Mouse (Mus musculus) bone marrow macrophage, adult 2 months (primary cell): ENCODE results near the gene Cbx2. TPM values are rescaled to one million over a fixed set of nuclear protein-coding genes. Genes with fewer than 3 reads are reported as not detected.
A peak's percentile ranks its signal among the peaks of the same experiment; 100 is the strongest.

Experiments
- H3K27ac ChIP-seq: 2 replicates; pipeline ENCODE4 v1.5.1; 2012; ENCODE audit warnings: low read depth, low read length; ENCODE audit not compliant: insufficient read depth
- H3K4me1 ChIP-seq: 2 replicates; pipeline ENCODE4 v1.6.1; 2012; ENCODE audit warnings: low read length; ENCODE audit not compliant: control insufficient read depth, insufficient read depth
- H3K4me3 ChIP-seq: 2 replicates; pipeline ENCODE4 v1.5.1; 2012; ENCODE audit warnings: mild to moderate bottlenecking, low read length, moderate library complexity; ENCODE audit not compliant: insufficient read depth
- CTCF ChIP-seq: IDR thresholded peaks from 2 replicates; pipeline ENCODE4 v1.5.1; 2012; ENCODE audit warnings: low read depth, mild to moderate bottlenecking, low read length, moderate library complexity
- POLR2A ChIP-seq: IDR thresholded peaks from 2 replicates; pipeline ENCODE4 v1.6.1; 2012; ENCODE audit warnings: mild to moderate bottlenecking, low read depth, low read length, borderline replicate concordance
- polyA plus RNA-seq: library from polyadenylated mRNA; stranded (reverse); fragments of >200 nt; gene quantifications from 2 replicates; pipeline ENCODE4 v1.2.4, GENCODE M21; 2012; ENCODE audit not compliant: missing spikeins, insufficient read depth, insufficient read length

Cbx2 gene
- 1.9 and 2.0 TPM in 2 replicates for polyA plus RNA-seq

- Histone ChIP-seq H3K4me1 (peaks cover 11% of the 10 kb centered on the region), H3K4me3 (peak within 1 kb of the TSS; percentile 75), H3K27ac (no peak within 1 kb of the TSS)
- TF ChIP-seq CTCF (no peak), POLR2A (no peak)
These were observed at the start of gene Cbx2 for GRCm38 (mm10) chr11:119022895-119023615. Cbx2 (plus strand) TSS chr11:119022962.

DNA sequence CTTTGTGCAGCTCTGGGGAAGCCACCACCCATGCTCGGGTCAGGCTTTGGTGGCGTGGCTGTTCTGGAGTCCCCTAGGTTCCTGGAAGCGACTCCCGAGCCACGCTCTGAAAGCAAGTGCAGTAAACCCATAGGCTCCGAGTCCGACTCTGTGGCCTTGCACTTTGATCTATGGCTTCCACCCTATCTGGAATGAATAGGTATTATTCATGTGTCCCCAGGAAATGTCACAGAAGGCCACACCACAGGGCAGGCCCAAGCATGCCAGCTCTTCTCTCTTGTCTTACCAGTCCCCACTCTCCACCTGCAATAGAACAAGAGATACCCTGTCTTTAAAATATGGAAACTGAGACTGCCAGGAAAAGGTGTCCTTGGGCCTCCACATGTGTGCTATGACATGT, 48.4 kb upstream of the Cbx2 start:
- H3K4me3 ChIP-seq = no peak overlapping the region
- no peak for TF ChIP-seq POLR2A
- TF ChIP-seq CTCF = no peak

DNA sequence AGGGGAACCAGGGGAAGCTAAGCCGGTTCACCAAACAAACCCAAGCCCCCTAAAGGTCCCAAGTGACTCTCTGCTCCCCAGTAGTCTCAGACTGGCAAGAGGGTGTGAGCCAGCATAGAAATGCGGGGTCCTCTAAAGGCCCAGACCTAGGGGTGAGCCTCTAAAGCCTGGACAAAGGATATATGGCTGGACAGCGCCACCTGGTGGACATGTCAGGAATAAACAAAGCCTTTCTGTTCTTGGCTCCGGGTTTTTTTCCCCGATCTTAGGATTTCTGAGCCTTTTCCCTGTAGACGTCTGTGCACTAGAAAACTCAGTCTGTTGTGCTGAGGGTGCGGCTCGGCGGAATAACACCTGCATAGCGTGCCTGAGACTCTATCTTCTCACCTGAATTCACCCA, 47.3 kb upstream of the Cbx2 start:
- TF ChIP-seq POLR2A = no peak
- TF ChIP-seq CTCF = peak; percentile 99
- Histone ChIP-seq H3K4me1 (no peaks in the 10 kb centered on the region), H3K27ac (no peak overlapping the region)

More for the DNA sequence above, 48.4 kb upstream of the Cbx2 start:
- Histone ChIP-seq H3K27ac (no peak overlapping the region), H3K4me1 (no peaks in the 10 kb centered on the region)

GRCm38 (mm10) chr11:118975917-118976316, 46.8 kb upstream of the Cbx2 start:
- no peak overlapping the region for H3K4me3 ChIP-seq
- TF ChIP-seq CTCF = no peak
- TF ChIP-seq POLR2A = no peak
- no peaks in the 10 kb centered on the region for H3K4me1 ChIP-seq
- H3K27ac ChIP-seq = no peak overlapping the region

More for the DNA sequence above, 47.3 kb upstream of the Cbx2 start:
- no peak overlapping the region for H3K4me3 ChIP-seq

DNA sequence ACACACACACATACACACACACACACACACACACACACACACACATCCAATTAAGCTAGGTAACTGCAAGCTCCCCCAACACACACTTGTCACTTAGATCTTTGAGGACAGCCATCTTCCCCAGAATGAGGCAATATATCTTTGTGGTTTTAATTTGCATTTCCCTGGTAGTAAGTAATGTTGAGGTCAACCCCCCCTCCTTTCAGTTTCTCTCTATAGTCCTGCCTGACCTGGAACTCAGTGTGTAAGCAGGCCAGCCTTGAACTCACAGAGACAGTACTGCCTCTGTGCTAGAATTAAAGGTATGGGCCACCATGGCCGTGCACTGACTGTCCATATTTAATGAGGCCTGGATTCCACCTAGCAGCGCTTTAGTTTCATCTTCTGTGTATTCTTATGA, 42.4 kb upstream of the Cbx2 start:
- TF ChIP-seq CTCF = no peak
- TF ChIP-seq POLR2A = no peak
- Histone ChIP-seq H3K4me1 (peaks cover 7% of the 10 kb centered on the region), H3K27ac (no peak overlapping the region), H3K4me3 (peak overlapping the region; percentile 4)

GRCm38 (mm10) chr11:118981012-118981776, 41.6 kb upstream of the Cbx2 start:
- H3K4me1 ChIP-seq = peaks cover 7% of the 10 kb centered on the region
- peak overlapping the region; percentile 4; the same call in 1 of the 2 replicates for H3K4me3 ChIP-seq
- peak overlapping the region; percentile 18; the same call in 1 of the 2 replicates for H3K27ac ChIP-seq
- TF ChIP-seq POLR2A = no peak
- TF ChIP-seq CTCF = no peak

DNA sequence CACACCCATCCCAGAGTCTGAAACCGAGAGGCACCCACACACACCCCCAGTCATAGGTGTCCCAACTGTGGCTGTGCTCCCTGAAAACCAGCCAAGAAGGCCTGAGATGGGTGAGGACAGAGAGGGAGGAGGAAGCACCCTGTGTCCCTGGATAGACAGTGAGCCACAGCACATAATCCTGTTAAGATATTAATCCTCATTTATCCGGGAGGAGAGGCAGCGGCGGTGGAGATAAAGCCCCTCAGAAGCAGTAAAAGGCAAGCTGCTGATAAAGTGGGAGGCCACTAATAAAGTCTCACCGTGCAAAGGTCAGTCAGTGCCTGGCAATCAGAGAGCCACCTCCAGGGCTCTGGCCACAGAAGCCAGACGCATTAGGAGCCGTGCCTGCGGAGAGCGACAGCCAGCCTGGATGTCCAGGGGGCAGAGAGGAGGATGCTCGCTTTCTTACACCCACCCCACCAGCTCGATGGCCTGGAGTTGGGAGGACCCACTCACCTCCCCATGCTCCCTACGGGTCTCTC, 40.1 kb upstream of the Cbx2 start:
- Histone ChIP-seq H3K4me1 (peaks cover 7% of the 10 kb centered on the region), H3K4me3 (no peak overlapping the region), H3K27ac (no peak overlapping the region)
- no peak for TF ChIP-seq CTCF
- TF ChIP-seq POLR2A = no peak

GRCm38 (mm10) chr11:118985571-118985970, 37.2 kb upstream of the Cbx2 start:
- Histone ChIP-seq H3K4me1 (peaks cover 7% of the 10 kb centered on the region), H3K4me3 (no peak overlapping the region), H3K27ac (no peak overlapping the region)
- TF ChIP-seq POLR2A = no peak
- TF ChIP-seq CTCF = no peak

GRCm38 (mm10) chr11:118987999-118988398, 34.8 kb upstream of the Cbx2 start, which contains the start of gene Enpp7:
Enpp7 (plus strand) TSS chr11:118988188.
- Histone ChIP-seq H3K27ac (no peak within 1 kb of the TSS), H3K4me3 (no peak within 1 kb of the TSS), H3K4me1 (no peaks in the 10 kb centered on the region)
- TF ChIP-seq POLR2A = no peak
- TF ChIP-seq CTCF = no peak

- TF ChIP-seq CTCF = no peak
- Histone ChIP-seq H3K27ac (no peak overlapping the region), H3K4me3 (no peak overlapping the region), H3K4me1 (no peaks in the 10 kb centered on the region)
These were observed 30.0 kb upstream of the Cbx2 start for GRCm38 (mm10) chr11:118992781-118993180.
